Mouse (Mus musculus) C2C12 (cell line): ENCODE measurements at regions not wholly inside any gene's neighbourhood (a gene's known extent, or its start where the extent isn't known, plus 50 kb on each side); places are given as distances from the start of the nearest gene placed in this dataset.

ENCODE experiments used
- CEBPB ChIP-seq: IDR thresholded peaks from one replicate; pipeline ENCODE4 v1.6.1; 2011; ENCODE audit warnings: low read depth, mild to moderate bottlenecking, control low read depth, moderate library complexity
- CTCF ChIP-seq: IDR thresholded peaks from one replicate; pipeline ENCODE4 v1.5.1; 2011; ENCODE audit not compliant: control insufficient read depth, insufficient read depth, insufficient read length
- MAX ChIP-seq: IDR thresholded peaks from one replicate; pipeline ENCODE4 v1.6.1; 2011; ENCODE audit warnings: mild to moderate bottlenecking, control low read depth
- USF1 ChIP-seq: IDR thresholded peaks from one replicate; pipeline ENCODE4 v1.6.1; 2011; ENCODE audit warnings: low read depth, mild to moderate bottlenecking, control low read depth, moderate library complexity

DNA sequence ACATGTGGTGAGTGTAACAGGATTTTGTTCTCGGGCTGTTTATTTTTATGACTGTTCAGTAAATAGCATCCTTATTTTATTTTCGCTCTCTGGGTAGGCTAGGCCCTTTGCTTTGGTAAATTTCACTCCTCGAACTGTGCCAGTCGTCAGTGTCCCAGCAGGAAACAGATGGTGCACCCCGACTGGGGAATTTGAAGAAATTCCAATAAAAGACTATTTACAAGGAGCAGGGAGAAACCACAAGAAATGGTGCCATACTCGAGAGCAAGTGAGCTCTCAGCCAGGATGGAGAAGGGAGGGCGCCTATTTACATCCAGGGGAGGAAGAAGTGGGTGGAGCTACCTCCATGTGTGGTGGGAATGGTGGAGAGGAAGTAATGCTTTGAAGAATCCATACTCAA lies 213.0 kb downstream of the Zfp326 start:
- no peak for TF ChIP-seq CTCF
- no peak for TF ChIP-seq MAX
- TF ChIP-seq CEBPB, result no peak
- TF ChIP-seq USF1, result no peak
